8 mouse cellular contexts compared by ENCODE assay signal in the genomic region with DNA sequence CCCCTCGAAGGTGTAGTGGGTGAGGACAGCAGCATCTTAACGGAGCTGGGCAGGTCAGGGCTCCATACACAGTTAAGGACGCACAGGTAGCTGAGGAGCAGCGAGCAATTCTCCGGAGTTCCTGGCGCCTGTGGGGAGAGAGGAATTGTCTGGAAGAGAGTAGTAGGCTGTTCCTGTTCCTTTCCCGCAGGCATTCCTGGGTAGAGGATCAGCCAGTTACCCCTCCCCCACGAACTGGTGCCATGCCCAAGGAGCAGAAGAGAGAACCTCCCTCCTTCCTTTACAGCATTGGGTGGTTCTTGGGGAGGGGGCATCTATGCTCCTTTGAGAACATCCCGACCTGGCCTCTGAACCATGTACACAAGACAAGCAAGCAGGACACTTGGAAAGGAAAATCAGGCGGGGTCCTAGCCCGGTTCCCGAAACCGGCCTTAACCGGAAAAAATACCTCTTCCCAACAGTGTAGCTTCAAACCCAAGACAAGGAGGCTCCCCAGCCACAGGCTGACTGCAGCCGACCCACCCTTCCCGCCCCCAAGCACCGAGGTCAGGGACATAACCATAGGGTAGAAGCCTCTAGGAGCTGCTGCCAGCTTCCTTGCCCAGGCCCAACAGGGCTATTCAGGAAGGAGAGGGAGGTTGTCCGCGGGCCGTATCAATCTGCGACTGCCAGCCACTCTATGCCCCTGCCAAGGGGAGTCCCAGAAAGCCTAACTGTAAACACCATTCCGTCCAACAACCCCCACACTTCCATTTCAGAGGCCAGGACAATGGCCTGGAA. TPM values are rescaled to one million over a fixed set of nuclear protein-coding genes. Genes with fewer than 3 reads are reported as not detected.
DNase-seq lines count a peak whose midpoint lies in the region; ATAC-seq lines count a peak whose summit lies in the region.

No protein-coding gene starts in this region.

- 3% methylated on average over 22 of the region's 22 CpGs for WGBS in hindbrain, embryonic 14.5 days
- 15% methylated on average over 22 of the region's 22 CpGs for WGBS in lung, embryonic 15.5 days

- peaks cover 30% of the 10 kb centered on the region for H3K4me1 ChIP-seq in hindbrain, embryonic 14.5 days (replicated peaks; ENCODE audit: control insufficient read depth, insufficient read depth, low read length)
- peaks cover 75% of the 10 kb centered on the region for H3K4me1 ChIP-seq in lung, embryonic 15.5 days

- H3K27me3 ChIP-seq in hindbrain, embryonic 14.5 days (ENCODE audit: control insufficient read depth, insufficient read depth, low read length), result peaks cover 84% of the 10 kb centered on the region
- H3K27me3 ChIP-seq in lung, embryonic 15.5 days, result peaks cover 72% of the 10 kb centered on the region

- H3K36me3 ChIP-seq in hindbrain, embryonic 14.5 days (replicated peaks; ENCODE audit: control insufficient read depth, insufficient read depth), result no peaks in the 10 kb centered on the region
- no peaks in the 10 kb centered on the region for H3K36me3 ChIP-seq in lung, embryonic 15.5 days

- no peaks in the 10 kb centered on the region for H3K9me3 ChIP-seq in hindbrain, embryonic 14.5 days (ENCODE audit: control insufficient read depth, low read length)
- no peaks in the 10 kb centered on the region for H3K9me3 ChIP-seq in lung, embryonic 15.5 days

- H3K27ac ChIP-seq in hindbrain, embryonic 14.5 days, result peak overlapping the region; percentile 88
- peak overlapping the region; percentile 57 for H3K27ac ChIP-seq in lung, embryonic 15.5 days

- H3K4me2 ChIP-seq in hindbrain, embryonic 14.5 days (replicated peaks), result peak overlapping the region; percentile 88
- H3K4me2 ChIP-seq in lung, embryonic 15.5 days, result peak overlapping the region; percentile 95

- peak overlapping the region; percentile 61 for H3K4me3 ChIP-seq in hindbrain, embryonic 14.5 days (replicated peaks; ENCODE audit: low read length)
- H3K4me3 ChIP-seq in lung, embryonic 15.5 days, result peak overlapping the region; percentile 45

- H3K9ac ChIP-seq in hindbrain, embryonic 14.5 days, result peak overlapping the region; percentile 80
- peak overlapping the region; percentile 47 for H3K9ac ChIP-seq in lung, embryonic 15.5 days

- DNase-seq in adrenal gland, postnatal 10 days, result peak; percentile 60
- no peak for DNase-seq in adrenal gland, adult 18-20 months (ENCODE audit: low spot score in 2 of 2)
- peak; percentile 50 for DNase-seq in embryo, embryonic 11 days
- DNase-seq in hindbrain, embryonic 14.5 days (ENCODE audit: low spot score), result no peak
- no peak for DNase-seq in right cerebral cortex, postnatal 14 days
- no peak for DNase-seq in cerebellum, adult 9-10 months
- DNase-seq in gastrocnemius, postnatal 10 days, result no peak

- ATAC-seq in hindbrain, embryonic 14.5 days (ENCODE audit: low FRiP score), result no peak
- ATAC-seq in lung, embryonic 15.5 days (ENCODE audit: borderline replicate concordance, extremely low read depth, low FRiP score, low TSS enrichment), result no peak

RNA-seq across cellular contexts. Expression of gene Grrp1, which starts 1.6 kb away (rescaled TPM):
- total RNA-seq in adrenal gland, postnatal 10 days (2021), result 10 to 100 TPM; 12.3 to 21.7 TPM
- total RNA-seq in adrenal gland, adult 18-20 months (2021), result 10 to 100 TPM in 1 of 2 experiments, 1 to 10 TPM in 1; 9.3 to 10.0 TPM
- 16.4 and 16.9 TPM in 2 replicates for polyA plus RNA-seq in hindbrain, embryonic 14.5 days (2014; fragmentation: Nextera tagmentation; extraction: Ambion mirVana)
- polyA plus RNA-seq in lung, embryonic 15.5 days (2015; fragmentation: Nextera tagmentation; extraction: Ambion mirVana), result 11.0 and 12.5 TPM in 2 replicates
- total RNA-seq in gastrocnemius, postnatal 10 days (2021), result 1 to 10 TPM; 5.1 to 6.0 TPM

RNA-seq across cellular contexts. Expression of gene Gm30191, which starts 5.6 kb away (rescaled TPM):
- total RNA-seq in adrenal gland, postnatal 10 days (2021), result not detected
- not detected for total RNA-seq in adrenal gland, adult 18-20 months (2021)
- polyA plus RNA-seq in hindbrain, embryonic 14.5 days (2014; fragmentation: Nextera tagmentation; extraction: Ambion mirVana), result 0.35 and 0.87 TPM in 2 replicates
- not detected in 2 replicates for polyA plus RNA-seq in lung, embryonic 15.5 days (2015; fragmentation: Nextera tagmentation; extraction: Ambion mirVana)
- total RNA-seq in gastrocnemius, postnatal 10 days (2021), result not detected

RNA-seq across cellular contexts. Expression of gene Zfp593, which starts 6.9 kb away (rescaled TPM):
- total RNA-seq in adrenal gland, postnatal 10 days (2021), result 10 to 100 TPM in 1 of 2 experiments, 1 to 10 TPM in 1; 7.9 to 10.1 TPM
- 10 to 100 TPM; 10.5 to 10.8 TPM for total RNA-seq in adrenal gland, adult 18-20 months (2021)
- polyA plus RNA-seq in hindbrain, embryonic 14.5 days (2014; fragmentation: Nextera tagmentation; extraction: Ambion mirVana), result 12.5 and 14.4 TPM in 2 replicates
- 15.2 and 15.9 TPM in 2 replicates for polyA plus RNA-seq in lung, embryonic 15.5 days (2015; fragmentation: Nextera tagmentation; extraction: Ambion mirVana)
- 1 to 10 TPM; 3.4 to 4.3 TPM for total RNA-seq in gastrocnemius, postnatal 10 days (2021)

RNA-seq across cellular contexts. Expression of gene E130218I03Rik, which starts 8.9 kb away (rescaled TPM):
- total RNA-seq in adrenal gland, postnatal 10 days (2021), result not detected
- total RNA-seq in adrenal gland, adult 18-20 months (2021), result not detected
- polyA plus RNA-seq in hindbrain, embryonic 14.5 days (2014; fragmentation: Nextera tagmentation; extraction: Ambion mirVana), result 0.32 TPM in 1 of 2 replicates, not detected in the other
- polyA plus RNA-seq in lung, embryonic 15.5 days (2015; fragmentation: Nextera tagmentation; extraction: Ambion mirVana), result 0.45 and 0.52 TPM in 2 replicates
- total RNA-seq in gastrocnemius, postnatal 10 days (2021), result not detected

RNA-seq across cellular contexts. Expression of gene Cnksr1, which starts 14.1 kb away (rescaled TPM):
- under 1 TPM; 0.45 to 0.51 TPM for total RNA-seq in adrenal gland, postnatal 10 days (2021)
- total RNA-seq in adrenal gland, adult 18-20 months (2021), result under 1 TPM; 0.66 to 0.99 TPM
- 0.13 and 0.31 TPM in 2 replicates for polyA plus RNA-seq in hindbrain, embryonic 14.5 days (2014; fragmentation: Nextera tagmentation; extraction: Ambion mirVana)
- polyA plus RNA-seq in lung, embryonic 15.5 days (2015; fragmentation: Nextera tagmentation; extraction: Ambion mirVana), result 10.1 and 10.9 TPM in 2 replicates
- total RNA-seq in gastrocnemius, postnatal 10 days (2021), result 1 to 10 TPM; 3.3 to 5.2 TPM

Comparison
In these comparisons a context has a peak if more than half of its experiments do, and no peak if none do; other contexts are left out.
1. DNase-seq: peak in adrenal gland, postnatal 10 days (single experiment) and embryo, embryonic 11 days (single experiment); none in adrenal gland, adult 18-20 months (0 of 2), hindbrain, embryonic 14.5 days (single experiment), right cerebral cortex, postnatal 14 days (single experiment), cerebellum, adult 9-10 months (single experiment) and gastrocnemius, postnatal 10 days (single experiment).